Mouse (Mus musculus) megakaryocyte, embryonic 14.5 days (primary cell): ENCODE results near the gene Grk5.

ENCODE experiments used
- FLI1 ChIP-seq: IDR thresholded peaks from 2 replicates; pipeline ENCODE4 v1.6.1; 2012; ENCODE audit warnings: low read length, inconsistent platforms, mixed read lengths
- GATA1 ChIP-seq: IDR thresholded peaks from 3 replicates; pipeline ENCODE4 v1.6.1; 2012; ENCODE audit warnings: mixed read lengths, low read length, inconsistent platforms, borderline replicate concordance

- no peak for TF ChIP-seq GATA1
- no peak for TF ChIP-seq FLI1
Observed at GRCm38 (mm10) chr19:60870489-60870888, 19.1 kb upstream of the Grk5 start.
